Mouse (Mus musculus): ENCODE measurements around the gene Gm42674. TPM values are rescaled to one million over a fixed set of nuclear protein-coding genes. Genes with fewer than 3 reads are reported as not detected.

Gene Gm42674
- total RNA-seq, 1 experiment: not detected

DNA sequence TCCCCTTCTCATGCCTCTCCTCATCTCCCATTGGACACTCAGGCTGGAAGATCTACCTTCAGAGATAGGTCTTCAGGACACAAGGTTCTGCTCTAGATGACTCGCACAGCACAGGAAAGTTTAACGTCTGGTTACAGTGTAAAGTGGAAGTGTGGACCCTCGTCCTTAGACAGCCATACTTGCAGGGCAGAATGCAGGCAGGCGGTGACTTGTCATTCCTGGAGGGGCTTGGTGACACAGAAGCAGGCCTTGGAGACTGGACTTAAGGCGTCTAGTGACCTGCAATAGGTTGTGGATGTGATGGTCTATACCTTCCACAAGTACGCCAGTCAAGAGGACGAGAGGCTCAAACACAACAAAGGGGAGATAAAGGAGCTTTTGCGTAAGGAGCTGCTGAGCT, 11.8 kb upstream of the Gm42674 start, which contains the start of gene S100a2:
Gene S100a2 (plus strand): TSS at position 301 of the 400 bp plus-strand sequence.
- H3K36me3 ChIP-seq (ENCODE audit: control insufficient read depth, insufficient read depth, low read length, poor library complexity, severe bottlenecking): no peaks in the 10 kb centered on the region
- H3K9ac ChIP-seq (ENCODE audit: insufficient read depth, low read depth, low read length, poor library complexity, severe bottlenecking): no peak within 1 kb of the TSS
- no peak for DNase-seq (ENCODE audit: low read depth, low spot score)
- in situ Hi-C loops (cut with MboI; ENCODE audit: low sequenced_read_pairs in 2 of 2, unreplicated experiment in 2 of 2): no loop called here
- no peaks in the 10 kb centered on the region for H3K9me3 ChIP-seq (ENCODE audit: control insufficient read depth, insufficient read depth, low read depth, low read length)
- TF ChIP-seq ZC3H11A (IDR thresholded peaks at IDR 0.05; ENCODE audit: borderline replicate concordance, low read depth, low read length) (no peak), CHD2 (IDR thresholded peaks at IDR 0.05; ENCODE audit: low read depth, low read length) (no peak)
- H3K4me3 ChIP-seq (ENCODE audit: insufficient read depth in 1 of 2, low read depth in 1 of 2, low read length in 2 of 2, poor library complexity in 1 of 2, severe bottlenecking in 1 of 2): no peak within 1 kb of the TSS
- no peak within 1 kb of the TSS for H3K27ac ChIP-seq (ENCODE audit: insufficient read depth, low read depth, low read length, poor library complexity, severe bottlenecking)
- H3K4me1 ChIP-seq (ENCODE audit: control insufficient read depth in 2 of 2, insufficient read depth in 2 of 2, low read length in 2 of 2, poor library complexity in 1 of 2): peaks cover 3 to 15% of the 10 kb centered on the region in 2 experiments; a peak in 1 of 4 replicates

DNA sequence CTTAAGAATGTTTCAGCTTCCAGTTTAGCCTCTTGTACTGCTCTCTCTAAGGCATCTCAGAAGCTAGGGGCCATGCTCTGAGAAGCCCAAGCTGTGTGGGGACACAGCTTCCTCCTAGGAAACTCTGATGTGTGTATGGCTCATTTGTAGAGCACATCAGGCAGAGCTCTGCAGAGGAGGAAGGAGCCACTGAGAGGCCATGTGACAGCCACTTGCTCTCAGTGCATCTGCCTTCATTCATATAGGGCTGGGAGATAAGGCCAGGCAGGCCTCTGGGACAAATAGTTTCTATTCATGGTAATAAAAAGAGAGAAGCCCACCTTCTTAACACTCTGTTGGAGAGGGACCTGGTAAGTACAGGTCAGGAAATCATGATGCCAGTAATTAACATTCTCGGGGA, 7.2 kb upstream of the Gm42674 start:
- in situ Hi-C loops (cut with MboI; ENCODE audit: low sequenced_read_pairs in 2 of 2, unreplicated experiment in 2 of 2): no loop called here
- H3K9ac ChIP-seq (ENCODE audit: insufficient read depth, low read depth, low read length, poor library complexity, severe bottlenecking): no peak overlapping the region
- no peak for DNase-seq (ENCODE audit: low read depth, low spot score)
- no peak overlapping the region for H3K4me3 ChIP-seq (ENCODE audit: insufficient read depth in 1 of 2, low read depth in 1 of 2, low read length in 2 of 2, poor library complexity in 1 of 2, severe bottlenecking in 1 of 2)
- H3K27ac ChIP-seq (ENCODE audit: insufficient read depth, low read depth, low read length, poor library complexity, severe bottlenecking): no peak overlapping the region
- no peaks in the 10 kb centered on the region for H3K36me3 ChIP-seq (ENCODE audit: control insufficient read depth, insufficient read depth, low read length, poor library complexity, severe bottlenecking)
- H3K4me1 ChIP-seq (ENCODE audit: control insufficient read depth in 2 of 2, insufficient read depth in 2 of 2, low read length in 2 of 2, poor library complexity in 1 of 2): no peaks in the 10 kb centered on the region
- H3K9me3 ChIP-seq (ENCODE audit: control insufficient read depth, insufficient read depth, low read depth, low read length): no peaks in the 10 kb centered on the region
- TF ChIP-seq ZC3H11A (IDR thresholded peaks at IDR 0.05; ENCODE audit: borderline replicate concordance, low read depth, low read length): no peak
- TF ChIP-seq ZNF384 (IDR thresholded peaks at IDR 0.05; ENCODE audit: low read depth, low read length): no peak

DNA sequence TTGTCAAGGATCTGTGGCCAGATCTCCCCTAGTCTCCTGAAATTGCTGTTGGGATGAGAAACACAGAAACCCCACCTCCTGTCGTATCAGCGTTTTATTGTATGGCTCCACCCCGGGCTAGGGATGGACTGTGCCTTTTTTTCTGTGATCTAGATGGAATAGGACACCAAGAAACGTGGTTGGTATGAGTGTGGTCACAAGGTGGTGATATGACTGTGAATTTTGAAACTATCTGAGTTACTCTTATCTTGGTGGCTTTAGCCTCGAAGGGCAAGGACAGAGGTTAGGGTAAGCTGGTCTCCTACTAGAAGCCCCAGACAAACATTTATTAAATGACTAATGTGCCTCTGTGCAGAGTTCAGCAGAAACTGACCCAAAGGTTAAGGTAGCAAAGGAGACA, 6.1 kb upstream of the Gm42674 start:
- Histone ChIP-seq H3K9ac (ENCODE audit: insufficient read depth, low read depth, low read length, poor library complexity, severe bottlenecking) (no peak overlapping the region), H3K27ac (ENCODE audit: insufficient read depth, low read depth, low read length, poor library complexity, severe bottlenecking) (no peak overlapping the region), H3K36me3 (ENCODE audit: control insufficient read depth, insufficient read depth, low read length, poor library complexity, severe bottlenecking) (no peaks in the 10 kb centered on the region), H3K9me3 (ENCODE audit: control insufficient read depth, insufficient read depth, low read depth, low read length) (no peaks in the 10 kb centered on the region), H3K4me1 (ENCODE audit: control insufficient read depth in 2 of 2, insufficient read depth in 2 of 2, low read length in 2 of 2, poor library complexity in 1 of 2) (no peaks in the 10 kb centered on the region), H3K4me3 (ENCODE audit: insufficient read depth in 1 of 2, low read depth in 1 of 2, low read length in 2 of 2, poor library complexity in 1 of 2, severe bottlenecking in 1 of 2) (no peak overlapping the region)
- in situ Hi-C loops (cut with MboI; ENCODE audit: low sequenced_read_pairs in 2 of 2, unreplicated experiment in 2 of 2): no loop called here
- TF ChIP-seq HCFC1 (IDR thresholded peaks at IDR 0.05; ENCODE audit: borderline replicate concordance, insufficient read depth, low read length) (no peak), MAFK (IDR thresholded peaks at IDR 0.05; ENCODE audit: insufficient read depth, low read depth, low read length) (no peak), ZNF384 (IDR thresholded peaks at IDR 0.05; ENCODE audit: low read depth, low read length) (no peak), CHD2 (IDR thresholded peaks at IDR 0.05; ENCODE audit: low read depth, low read length) (no peak), ZC3H11A (IDR thresholded peaks at IDR 0.05; ENCODE audit: borderline replicate concordance, low read depth, low read length) (no peak)
- no peak for DNase-seq (ENCODE audit: low read depth, low spot score)

DNA sequence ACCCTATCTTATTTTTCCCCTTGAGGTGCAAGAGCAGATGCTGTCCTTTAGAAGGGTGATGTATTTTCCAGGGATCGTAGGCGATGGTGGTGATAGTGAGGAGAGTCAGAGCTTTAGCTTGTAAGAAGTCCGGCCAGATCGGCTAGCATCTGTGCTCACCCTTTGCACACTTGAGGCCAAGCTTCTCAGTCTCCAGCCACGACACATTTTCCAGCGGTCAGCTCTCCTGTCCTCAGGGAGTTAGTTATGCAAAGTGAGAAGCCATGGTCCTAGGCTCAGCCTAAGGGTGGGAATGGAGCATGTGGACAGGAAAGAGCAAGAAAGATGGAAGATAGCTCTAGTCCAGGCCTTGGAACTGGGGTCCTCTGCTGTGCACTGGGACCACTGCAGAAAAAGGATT, 4.9 kb upstream of the Gm42674 start:
- H3K36me3 ChIP-seq (ENCODE audit: control insufficient read depth, insufficient read depth, low read length, poor library complexity, severe bottlenecking): no peaks in the 10 kb centered on the region
- no peak overlapping the region for H3K9ac ChIP-seq (ENCODE audit: insufficient read depth, low read depth, low read length, poor library complexity, severe bottlenecking)
- TF ChIP-seq MAFK (IDR thresholded peaks at IDR 0.05; ENCODE audit: insufficient read depth, low read depth, low read length): no peak
- no peak for TF ChIP-seq ZNF384 (IDR thresholded peaks at IDR 0.05; ENCODE audit: low read depth, low read length)
- no peak for TF ChIP-seq CHD2 (IDR thresholded peaks at IDR 0.05; ENCODE audit: low read depth, low read length)
- TF ChIP-seq HCFC1 (IDR thresholded peaks at IDR 0.05; ENCODE audit: borderline replicate concordance, insufficient read depth, low read length): no peak
- TF ChIP-seq ZC3H11A (IDR thresholded peaks at IDR 0.05; ENCODE audit: borderline replicate concordance, low read depth, low read length): no peak
- H3K4me1 ChIP-seq (ENCODE audit: control insufficient read depth in 2 of 2, insufficient read depth in 2 of 2, low read length in 2 of 2, poor library complexity in 1 of 2): no peaks in the 10 kb centered on the region
- no peak for DNase-seq (ENCODE audit: low read depth, low spot score)
- no peak overlapping the region for H3K27ac ChIP-seq (ENCODE audit: insufficient read depth, low read depth, low read length, poor library complexity, severe bottlenecking)
- in situ Hi-C loops (cut with MboI; ENCODE audit: low sequenced_read_pairs in 2 of 2, unreplicated experiment in 2 of 2): no loop called here
- H3K9me3 ChIP-seq (ENCODE audit: control insufficient read depth, insufficient read depth, low read depth, low read length): no peaks in the 10 kb centered on the region
- H3K4me3 ChIP-seq (ENCODE audit: insufficient read depth in 1 of 2, low read depth in 1 of 2, low read length in 2 of 2, poor library complexity in 1 of 2, severe bottlenecking in 1 of 2): no peak overlapping the region

DNA sequence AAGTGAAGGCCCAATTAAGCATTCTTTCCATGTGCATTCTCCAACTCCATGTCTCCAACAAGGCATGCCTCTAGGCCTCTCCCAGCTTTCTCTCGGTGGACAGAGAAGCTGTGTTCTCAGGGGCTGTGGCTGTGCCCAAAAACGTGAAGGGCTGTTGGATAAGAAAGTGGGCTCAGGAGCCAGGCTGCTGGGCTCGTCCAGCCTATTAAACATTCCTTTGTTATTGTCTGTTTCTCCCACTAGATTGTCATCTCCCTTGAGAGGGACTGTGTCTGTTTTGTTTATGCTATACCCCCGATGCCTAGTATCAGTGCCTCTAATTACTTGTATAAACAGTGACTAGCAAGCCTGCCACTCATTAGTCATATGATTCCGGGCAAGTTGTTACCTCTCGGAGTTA, 4.0 kb upstream of the Gm42674 start:
- no peaks in the 10 kb centered on the region for H3K9me3 ChIP-seq (ENCODE audit: control insufficient read depth, insufficient read depth, low read depth, low read length)
- H3K27ac ChIP-seq (ENCODE audit: insufficient read depth, low read depth, low read length, poor library complexity, severe bottlenecking): no peak overlapping the region
- H3K4me1 ChIP-seq (ENCODE audit: control insufficient read depth in 2 of 2, insufficient read depth in 2 of 2, low read length in 2 of 2, poor library complexity in 1 of 2): no peaks in the 10 kb centered on the region
- no peak for DNase-seq (ENCODE audit: low read depth, low spot score)
- in situ Hi-C loops (cut with MboI; ENCODE audit: low sequenced_read_pairs in 2 of 2, unreplicated experiment in 2 of 2): no loop called here
- no peak for TF ChIP-seq ZNF384 (IDR thresholded peaks at IDR 0.05; ENCODE audit: low read depth, low read length)
- TF ChIP-seq CHD2 (IDR thresholded peaks at IDR 0.05; ENCODE audit: low read depth, low read length): no peak
- TF ChIP-seq ZC3H11A (IDR thresholded peaks at IDR 0.05; ENCODE audit: borderline replicate concordance, low read depth, low read length): no peak
- H3K9ac ChIP-seq (ENCODE audit: insufficient read depth, low read depth, low read length, poor library complexity, severe bottlenecking): no peak overlapping the region
- H3K36me3 ChIP-seq (ENCODE audit: control insufficient read depth, insufficient read depth, low read length, poor library complexity, severe bottlenecking): no peaks in the 10 kb centered on the region
- no peak overlapping the region for H3K4me3 ChIP-seq (ENCODE audit: insufficient read depth in 1 of 2, low read depth in 1 of 2, low read length in 2 of 2, poor library complexity in 1 of 2, severe bottlenecking in 1 of 2)

Measured in ES-E14 (cell line).